Mouse (Mus musculus) cerebellum, adult 2 months (tissue): Measurements from ENCODE around the gene Bcl2l13. TPM values are rescaled to one million over a fixed set of nuclear protein-coding genes. Genes with fewer than 3 reads are reported as not detected.

Experiments
- DNase-seq, 2 experiments: peaks; one replicate each; pipeline ENCODE4 v3.0.0; 2021
- H3K27ac ChIP-seq: fragments of 200-500 bp; 2 replicates; pipeline ENCODE4 v1.5.1; 2012; ENCODE audit warnings: low read length, control low read depth, inconsistent platforms; ENCODE audit not compliant: insufficient read depth
- H3K27me3 ChIP-seq: fragments of 200-500 bp; 2 replicates; pipeline ENCODE4 v1.6.1; 2012; ENCODE audit warnings: inconsistent platforms, mild to moderate bottlenecking, low read length, moderate library complexity; ENCODE audit not compliant: control insufficient read depth, insufficient read depth
- H3K4me1 ChIP-seq: fragments of 200-500 bp; 2 replicates; pipeline ENCODE4 v1.6.1; 2011; ENCODE audit warnings: low read length; ENCODE audit not compliant: control insufficient read depth, insufficient read depth
- H3K4me3 ChIP-seq: fragments of 200-500 bp; replicated peaks from 2 replicates; pipeline ENCODE3; 2011; ENCODE audit warnings: mild to moderate bottlenecking, low read depth, low read length, control low read depth; ENCODE audit not compliant: insufficient read depth
- CTCF ChIP-seq: fragments of 200-500 bp; IDR thresholded peaks from 2 replicates; pipeline ENCODE4 v1.5.1; 2011; ENCODE audit warnings: low read depth, mild to moderate bottlenecking, control low read depth, low read length, moderate library complexity, borderline replicate concordance; ENCODE audit not compliant: insufficient read depth
- POLR2A ChIP-seq: fragments of 200-500 bp; IDR thresholded peaks from 2 replicates; pipeline ENCODE4 v1.6.1; 2011; ENCODE audit warnings: low read length, control low read depth, borderline replicate concordance; ENCODE audit not compliant: insufficient read depth
- WGBS: fragments of 180-500 bp; shearing (Covaris S2); methylation state at CpG from one replicate; pipeline ENCODE4 v1.1.7; 2018; 5-methylcytosine and 5-hydroxymethylcytosine counted together
- polyA plus RNA-seq: library from polyadenylated mRNA; depleted of rRNA; stranded (reverse); fragments of >200 nt; gene quantifications from 2 replicates; pipeline ENCODE4 v1.2.3, GENCODE M21; 2012

Bcl2l13 gene
- polyA plus RNA-seq, 1 experiment, result 24.0 TPM

- TF ChIP-seq POLR2A (no peak), CTCF (no peak)
- DNase-seq, result no peak
- 73% methylated on average over 3 of the region's 3 CpGs for WGBS
- H3K27ac ChIP-seq, result no peak overlapping the region
- no peak overlapping the region for H3K4me3 ChIP-seq
- no peaks in the 10 kb centered on the region for H3K4me1 ChIP-seq
- no peaks in the 10 kb centered on the region for H3K27me3 ChIP-seq
These were observed 73.5 kb downstream of the Bcl2l13 start for GRCm38 (mm10) chr6:120909501-120909900.

- Histone ChIP-seq H3K27ac (no peak overlapping the region), H3K27me3 (no peaks in the 10 kb centered on the region), H3K4me3 (no peak overlapping the region), H3K4me1 (no peaks in the 10 kb centered on the region)
- no peak for DNase-seq
- TF ChIP-seq CTCF, result no peak
- no peak for TF ChIP-seq POLR2A
- 62% methylated on average over 13 of the region's 13 CpGs for WGBS
These were observed 75.4 kb downstream of the Bcl2l13 start for GRCm38 (mm10) chr6:120911213-120912007.

GRCm38 (mm10) chr6:120912931-120913330, 76.9 kb downstream of the Bcl2l13 start:
- no peak overlapping the region for H3K4me3 ChIP-seq
- no peaks in the 10 kb centered on the region for H3K27me3 ChIP-seq
- H3K27ac ChIP-seq, result no peak overlapping the region
- no peaks in the 10 kb centered on the region for H3K4me1 ChIP-seq
- TF ChIP-seq CTCF, result no peak
- TF ChIP-seq POLR2A, result no peak
- no peak for DNase-seq
- WGBS, result 60% methylated on average over 2 of the region's 2 CpGs

- Histone ChIP-seq H3K27ac (no peak overlapping the region), H3K4me1 (no peaks in the 10 kb centered on the region), H3K4me3 (no peak overlapping the region), H3K27me3 (no peaks in the 10 kb centered on the region)
- TF ChIP-seq POLR2A (no peak), CTCF (no peak)
- 71% methylated on average over 8 of the region's 8 CpGs for WGBS
- no peak for DNase-seq
These were observed 77.8 kb downstream of the Bcl2l13 start for GRCm38 (mm10) chr6:120913783-120914182.

GRCm38 (mm10) chr6:120914533-120914910, 78.5 kb downstream of the Bcl2l13 start:
- TF ChIP-seq POLR2A, result no peak
- TF ChIP-seq CTCF, result no peak
- 48% methylated on average over 4 of the region's 4 CpGs for WGBS

GRCm38 (mm10) chr6:120914911-120915648, 79.1 kb downstream of the Bcl2l13 start:
- Histone ChIP-seq H3K4me1 (no peaks in the 10 kb centered on the region), H3K27ac (no peak overlapping the region), H3K4me3 (no peak overlapping the region), H3K27me3 (no peaks in the 10 kb centered on the region)
- TF ChIP-seq POLR2A (no peak), CTCF (peak; percentile 42; the same call in 1 of the 2 replicates)
- DNase-seq, result no peak
- 51% methylated on average over 9 of the region's 9 CpGs for WGBS

More at GRCm38 (mm10) chr6:120914533-120914910, 78.5 kb downstream of the Bcl2l13 start:
- H3K27ac ChIP-seq, result no peak overlapping the region
- H3K4me3 ChIP-seq, result no peak overlapping the region
- H3K27me3 ChIP-seq, result no peaks in the 10 kb centered on the region
- no peak for DNase-seq
- no peaks in the 10 kb centered on the region for H3K4me1 ChIP-seq

- Histone ChIP-seq H3K27me3 (no peaks in the 10 kb centered on the region), H3K27ac (no peak overlapping the region), H3K4me3 (no peak overlapping the region), H3K4me1 (no peaks in the 10 kb centered on the region)
- no peak for DNase-seq
- WGBS, result 61% methylated on average over 2 of the region's 2 CpGs
- TF ChIP-seq POLR2A, result no peak
- TF ChIP-seq CTCF, result no peak
These were observed 79.6 kb downstream of the Bcl2l13 start for GRCm38 (mm10) chr6:120915649-120915975.
